ENCODE assay signal across 8 mouse cellular contexts in the genomic region with DNA sequence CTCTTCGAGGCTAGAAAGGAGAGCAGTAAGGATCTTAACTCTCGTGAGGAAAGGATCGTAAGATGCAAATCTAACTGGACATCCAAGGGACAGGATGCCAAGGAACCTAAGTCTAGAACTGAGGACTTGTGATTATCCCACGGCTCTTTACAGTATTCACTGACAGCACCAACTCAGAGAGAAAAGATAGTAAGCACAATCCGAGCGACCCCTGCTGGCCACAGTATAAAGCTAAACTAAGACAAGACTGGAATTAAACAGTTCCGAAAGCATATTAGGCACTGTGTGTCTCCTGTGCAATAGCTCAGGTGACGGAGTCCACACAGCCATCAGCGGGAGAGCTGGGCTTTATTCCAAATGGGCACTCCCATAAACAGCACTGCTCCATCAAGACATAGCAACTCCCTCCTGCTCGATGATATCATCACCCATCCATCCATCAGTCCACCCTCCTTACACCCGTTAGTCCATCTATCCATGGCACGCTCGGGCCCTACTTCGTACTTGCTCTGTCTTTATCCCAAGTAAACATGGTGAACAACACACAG. TPM values are rescaled to one million over a fixed set of nuclear protein-coding genes. Genes with fewer than 3 reads are reported as not detected.
A peak's percentile ranks its signal among the peaks of the same experiment; 100 is the strongest.
DNase-seq lines count a peak whose midpoint lies in the region; ATAC-seq and TF ChIP-seq lines count a peak whose summit lies in the region.

No protein-coding gene starts in this region.

- H3K9ac ChIP-seq in hindbrain, embryonic 11.5 days (ENCODE audit: low read depth, low read length) = no peak overlapping the region
- H3K9ac ChIP-seq in hindbrain, embryonic 12.5 days = no peak overlapping the region

- H3K9me3 ChIP-seq in hindbrain, embryonic 11.5 days (ENCODE audit: control insufficient read depth, low read length) = no peaks in the 10 kb centered on the region
- no peaks in the 10 kb centered on the region for H3K9me3 ChIP-seq in hindbrain, embryonic 12.5 days (replicated peaks)

- H3K36me3 ChIP-seq in hindbrain, embryonic 11.5 days (ENCODE audit: control insufficient read depth, insufficient read depth, low read length) = no peaks in the 10 kb centered on the region
- H3K36me3 ChIP-seq in hindbrain, embryonic 12.5 days = no peaks in the 10 kb centered on the region

- no peak for ATAC-seq in hindbrain, embryonic 11.5 days (ENCODE audit: low FRiP score)
- no peak for ATAC-seq in hindbrain, embryonic 12.5 days (ENCODE audit: low FRiP score)

- H3K4me3 ChIP-seq in hindbrain, embryonic 11.5 days (ENCODE audit: low read depth, low read length) = no peak overlapping the region
- no peak overlapping the region for H3K4me3 ChIP-seq in hindbrain, embryonic 12.5 days
- no peak overlapping the region for H3K4me3 ChIP-seq in left cerebral cortex, adult 2 months

- intact Hi-C loops in heart, postnatal 36 days (cut with DNase I) = loop anchor here (1.0 to 5.0 kb wide), 3 partner anchors 71 to 212 kb away; no protein-coding TSS in a partner anchor
- intact Hi-C loops in left cerebral cortex, adult 2 months (cut with DNase I) = loop anchor here (1.0 to 5.0 kb wide), 3 partner anchors 87 to 195 kb away; no protein-coding TSS in a partner anchor

- WGBS in hindbrain, embryonic 11.5 days = 57% methylated on average over 14 of the region's 14 CpGs
- WGBS in hindbrain, embryonic 12.5 days = 58% methylated on average over 14 of the region's 14 CpGs

- no peak overlapping the region for H3K4me2 ChIP-seq in hindbrain, embryonic 11.5 days (replicated peaks; ENCODE audit: low read depth, low read length)
- no peak overlapping the region for H3K4me2 ChIP-seq in hindbrain, embryonic 12.5 days (replicated peaks)

- H3K27ac ChIP-seq in hindbrain, embryonic 11.5 days (ENCODE audit: low read depth, low read length) = no peak overlapping the region
- H3K27ac ChIP-seq in hindbrain, embryonic 12.5 days = no peak overlapping the region
- H3K27ac ChIP-seq in left cerebral cortex, adult 2 months = no peak overlapping the region

- peak; percentile 86 for DNase-seq in hindbrain, embryonic 11.5 days (ENCODE audit: low spot score)
- DNase-seq in adrenal gland, adult 2 months = peak; percentile 74
- DNase-seq in embryo, embryonic 11 days = peak; percentile 85
- DNase-seq in heart, postnatal 36 days = peak; percentile 80 to 86
- DNase-seq in left cerebral cortex, adult 2 months (ENCODE audit: extremely low spot score in 1 of 2, low spot score in 2 of 2) = peak; percentile 79 to 81
- peak; percentile 84 for DNase-seq in naive thymus-derived CD4-positive, alpha-beta T cell, adult 2 months (ENCODE audit: low read depth)
- DNase-seq in telencephalon, adult 2 months (ENCODE audit: low read depth, low spot score) = peak; percentile 62

- peak; percentile 87 for TF ChIP-seq CTCF in left cerebral cortex, adult 2 months (IDR thresholded peaks at IDR 0.05)

- H3K4me1 ChIP-seq in hindbrain, embryonic 11.5 days (replicated peaks; ENCODE audit: control insufficient read depth, insufficient read depth, low read length) = no peaks in the 10 kb centered on the region
- H3K4me1 ChIP-seq in hindbrain, embryonic 12.5 days = peaks cover 6% of the 10 kb centered on the region

- no peaks in the 10 kb centered on the region for H3K27me3 ChIP-seq in hindbrain, embryonic 11.5 days (ENCODE audit: control insufficient read depth, insufficient read depth, low read length)
- no peaks in the 10 kb centered on the region for H3K27me3 ChIP-seq in hindbrain, embryonic 12.5 days

RNA-seq across cellular contexts. Expression of gene Spata5, which starts 5.2 kb away (rescaled TPM):
- 41.9 and 44.1 TPM in 2 replicates for polyA plus RNA-seq in hindbrain, embryonic 11.5 days (2014; fragmentation: Nextera tagmentation; extraction: Ambion mirVana)
- polyA plus RNA-seq in hindbrain, embryonic 12.5 days (2016; fragmentation: Nextera tagmentation; extraction: Ambion mirVana) = 31.0 and 35.3 TPM in 2 replicates
- total RNA-seq in adrenal gland, adult 2 months (2021) = 10 to 100 TPM; 29.1 to 46.0 TPM
- 0.67 and 1.9 TPM in 2 replicates for polyA plus RNA-seq in adrenal gland, adult 2 months (2012; rRNA removed)
- 10 to 100 TPM; 15.9 to 16.1 TPM for total RNA-seq in heart, postnatal 36 days (2021)
- total RNA-seq in left cerebral cortex, adult 2 months (2021) = 10 to 100 TPM; 19.1 to 20.4 TPM

RNA-seq across cellular contexts. Expression of gene Nudt6, which starts 5.5 kb away (rescaled TPM):
- 4.1 and 4.8 TPM in 2 replicates for polyA plus RNA-seq in hindbrain, embryonic 11.5 days (2014; fragmentation: Nextera tagmentation; extraction: Ambion mirVana)
- 4.2 and 5.1 TPM in 2 replicates for polyA plus RNA-seq in hindbrain, embryonic 12.5 days (2016; fragmentation: Nextera tagmentation; extraction: Ambion mirVana)
- 10 to 100 TPM; 16.2 to 18.7 TPM for total RNA-seq in adrenal gland, adult 2 months (2021)
- 62.7 and 69.8 TPM in 2 replicates for polyA plus RNA-seq in adrenal gland, adult 2 months (2012; rRNA removed)
- total RNA-seq in heart, postnatal 36 days (2021) = 10 to 100 TPM; 36.0 to 36.3 TPM
- total RNA-seq in left cerebral cortex, adult 2 months (2021) = 1 to 10 TPM; 6.2 to 8.4 TPM
